Mouse (Mus musculus): ENCODE data around the gene Smco4.
"Not testable (repeated sequence)": the region's sequence is repeated elsewhere in the genome, so short reads cannot be mapped to it uniquely, and the experiment has no call there.

The Smco4 gene

DNA sequence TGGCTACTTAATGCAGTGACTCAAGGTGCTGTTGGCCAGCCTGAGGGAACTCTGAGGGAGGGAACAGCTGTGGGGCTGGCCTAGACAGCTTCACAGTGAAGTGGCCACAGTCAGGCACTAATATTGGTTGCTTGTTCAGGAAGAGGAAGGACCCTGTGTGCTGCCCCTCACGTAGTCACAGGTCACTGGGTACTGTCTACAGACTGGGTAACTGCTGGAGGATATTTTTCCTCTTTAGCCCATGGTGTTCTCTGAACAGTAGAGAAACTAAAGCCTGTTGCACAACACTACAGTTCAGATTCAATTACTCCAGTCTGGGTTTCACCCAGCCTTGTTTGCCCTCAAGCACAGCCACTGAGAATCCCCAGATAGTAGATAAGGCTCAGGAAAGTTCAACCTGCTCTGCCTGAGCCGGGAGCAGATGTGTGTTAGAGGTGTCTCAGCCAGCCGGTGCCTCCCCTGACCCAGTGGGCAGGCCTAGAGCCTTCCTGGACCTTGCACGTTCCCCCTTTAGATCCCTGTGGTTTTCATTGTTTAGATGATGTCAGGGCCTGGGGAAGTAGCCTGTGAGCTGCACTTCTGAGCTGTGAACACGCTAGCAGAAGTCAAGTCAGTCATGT, 48.6 kb downstream of the Smco4 start:
- no peak for DNase-seq (ENCODE audit: low read depth, low spot score)

DNA sequence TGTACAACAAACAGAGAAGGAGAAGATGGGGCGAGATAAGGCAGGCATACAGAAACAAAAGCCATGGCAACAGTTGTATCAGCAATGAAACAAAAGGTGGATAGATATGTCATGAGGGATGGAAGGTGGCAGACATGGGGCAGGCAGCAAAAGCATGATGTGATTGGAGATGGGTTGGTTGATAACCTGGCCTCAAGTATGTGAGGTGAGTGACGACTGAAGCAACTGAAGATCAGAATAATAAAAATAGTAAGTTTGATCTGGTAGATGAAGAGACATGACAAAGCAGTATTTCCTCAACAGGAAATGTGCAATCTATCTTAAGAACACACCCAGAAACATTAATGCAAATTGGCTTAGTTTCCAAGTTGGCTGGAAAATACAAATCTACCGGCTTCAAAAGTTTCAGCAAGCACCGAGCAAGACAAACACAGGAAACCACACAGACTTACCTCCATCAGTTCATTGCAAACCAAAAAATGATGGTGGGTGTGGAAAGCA, 57.3 kb downstream of the Smco4 start:
- no peak for DNase-seq (ENCODE audit: low read depth, low spot score)

DNA sequence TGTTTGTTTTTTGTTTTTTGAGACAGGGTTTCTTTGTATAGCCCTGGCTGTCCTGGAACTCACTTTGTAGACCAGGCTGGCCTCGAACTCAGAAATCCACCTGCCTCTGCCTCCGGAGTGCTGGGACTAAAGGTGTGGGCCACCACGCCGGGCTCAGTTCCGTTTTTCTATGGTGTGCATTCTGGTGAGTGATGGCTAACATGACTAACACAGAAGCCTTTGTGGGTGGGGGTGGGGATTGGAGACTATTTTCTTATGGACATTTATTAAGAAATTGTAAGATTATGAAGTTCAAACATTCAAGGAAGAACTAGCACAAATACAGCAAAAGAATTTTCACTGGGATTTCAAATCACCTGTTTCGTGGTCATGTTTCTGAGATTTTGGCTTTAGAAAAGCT, 57.8 kb downstream of the Smco4 start:
- DNase-seq (ENCODE audit: low read depth, low spot score): not testable (repeated sequence)

DNA sequence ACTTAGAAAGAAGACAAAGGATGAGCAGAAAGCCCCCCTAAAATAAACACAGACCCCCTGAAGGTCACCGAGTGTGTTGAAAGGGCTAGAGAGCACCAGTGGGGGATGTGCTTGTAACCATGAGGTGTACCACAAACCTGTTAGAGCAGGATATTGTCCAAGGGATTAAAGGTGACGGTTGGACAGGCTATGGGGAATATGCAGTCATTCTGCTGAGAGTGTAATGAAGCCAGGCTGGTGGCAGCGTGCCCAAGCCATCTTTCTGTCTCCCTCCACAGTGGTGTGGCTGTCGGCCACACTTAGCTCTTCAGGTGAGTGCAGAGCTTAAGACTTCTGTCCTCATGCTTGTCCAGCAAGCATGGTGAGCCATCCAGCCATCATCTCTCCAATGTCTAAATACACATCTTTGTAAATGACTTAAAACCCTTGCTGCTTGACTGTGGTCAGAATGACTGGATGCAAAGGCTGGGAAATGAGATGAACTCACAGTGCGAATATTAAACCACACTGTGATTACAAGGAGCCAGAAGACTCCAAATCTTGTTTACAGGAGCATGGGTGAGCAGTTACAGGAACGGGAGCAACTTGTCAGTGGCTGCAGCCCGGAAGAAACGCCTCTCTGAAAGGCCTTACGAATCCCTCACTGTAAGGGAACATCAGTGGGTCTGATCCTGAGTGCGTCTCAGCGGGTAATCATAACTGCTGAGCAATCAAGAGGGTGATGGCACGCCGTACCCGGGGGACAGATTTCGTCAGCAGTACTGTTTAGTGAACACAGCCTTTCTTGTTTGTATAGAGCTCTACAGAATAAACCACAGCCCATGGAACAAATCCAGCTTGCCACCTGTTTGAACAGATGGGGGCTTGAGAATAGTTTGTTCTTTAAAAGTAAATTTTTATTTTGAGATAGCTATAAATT, 59.0 kb downstream of the Smco4 start:
- DNase-seq (ENCODE audit: low read depth, low spot score): no peak

DNA sequence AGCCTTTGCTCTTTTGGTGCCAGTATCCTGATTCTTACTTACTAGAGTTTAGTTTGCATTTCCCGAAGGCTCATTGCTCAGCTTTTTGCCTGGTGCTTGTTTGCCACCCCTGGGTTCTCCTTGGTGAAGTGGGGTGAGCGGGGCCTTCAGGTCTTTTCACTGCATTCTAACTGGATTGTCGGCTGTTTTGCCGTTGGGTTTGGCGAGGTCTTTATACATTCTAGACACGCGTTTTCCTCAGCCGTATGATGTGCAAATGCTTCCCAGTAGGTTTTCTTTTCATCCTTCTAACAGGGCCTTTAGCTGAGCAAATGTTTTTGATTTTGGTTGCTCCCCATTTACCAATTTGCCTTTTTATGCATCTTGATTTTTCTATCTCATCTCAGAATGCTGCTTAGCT, 60.1 kb downstream of the Smco4 start:
- no peak for DNase-seq (ENCODE audit: low read depth, low spot score)

GRCm38 (mm10) chr9:15560451-15560850, 67.2 kb downstream of the Smco4 start:
- no peak for DNase-seq (ENCODE audit: low read depth, low spot score)

DNA sequence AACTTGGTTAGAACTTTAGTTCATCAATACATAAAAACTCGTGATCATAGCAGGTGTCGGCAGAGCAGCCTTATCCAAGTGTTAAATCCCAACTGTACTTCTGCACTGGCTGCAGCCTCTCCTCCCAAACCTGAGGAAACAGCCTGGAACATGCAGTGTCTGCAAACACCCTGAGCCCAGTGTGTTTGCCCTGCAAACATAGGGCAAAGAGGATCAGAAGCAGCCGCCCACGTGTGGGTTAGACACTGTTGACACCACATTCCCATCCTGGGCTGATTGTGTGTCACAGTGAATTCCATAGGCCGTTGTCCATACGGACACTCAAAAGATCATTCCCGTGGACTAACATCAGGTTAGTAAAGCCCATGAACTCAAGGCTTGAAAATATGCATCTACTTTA, 69.1 kb downstream of the Smco4 start:
- DNase-seq (ENCODE audit: low read depth, low spot score): no peak

DNA sequence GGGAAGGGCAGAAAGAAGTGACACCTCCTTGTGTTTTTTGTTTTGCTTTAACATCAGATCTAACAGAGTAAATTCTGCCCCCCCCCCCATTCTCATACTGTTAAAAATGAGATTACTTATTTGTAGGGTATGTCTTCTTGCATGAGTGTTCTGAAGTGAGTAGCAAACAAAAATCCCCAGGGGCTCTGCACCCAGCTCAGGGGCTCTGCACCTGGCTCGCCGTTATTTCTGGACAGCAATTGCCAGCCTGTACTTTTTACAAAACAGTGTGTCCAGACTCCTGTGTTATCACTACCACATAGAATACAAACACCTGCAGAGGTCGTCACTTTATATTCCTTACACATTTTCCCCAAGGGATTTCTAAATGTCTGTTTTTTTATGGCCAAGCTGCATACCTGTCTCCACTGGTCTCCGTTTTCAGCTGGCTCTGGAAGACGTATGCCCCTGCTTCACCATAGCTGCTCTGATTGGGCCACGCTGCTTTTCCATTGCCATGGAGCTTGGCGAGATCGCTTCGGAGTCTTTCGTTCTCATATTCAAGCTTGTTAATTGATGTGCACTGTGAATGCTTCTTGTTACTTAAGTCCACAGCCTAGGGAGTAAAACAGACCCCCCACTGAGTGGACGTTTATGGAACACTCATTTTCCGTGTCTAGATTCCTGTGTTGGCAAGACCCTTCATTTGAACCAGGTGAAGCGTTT, 81.7 kb downstream of the Smco4 start:
- DNase-seq (ENCODE audit: low read depth, low spot score): no peak

GRCm38 (mm10) chr9:15578427-15578826, 85.2 kb downstream of the Smco4 start:
- no peak for DNase-seq (ENCODE audit: low read depth, low spot score)

- no peak for DNase-seq (ENCODE audit: low read depth, low spot score)
These were observed 85.7 kb downstream of the Smco4 start for GRCm38 (mm10) chr9:15578946-15579345.

- DNase-seq (ENCODE audit: low read depth, low spot score): no peak
These were observed 86.9 kb downstream of the Smco4 start for GRCm38 (mm10) chr9:15580176-15580575.

DNA sequence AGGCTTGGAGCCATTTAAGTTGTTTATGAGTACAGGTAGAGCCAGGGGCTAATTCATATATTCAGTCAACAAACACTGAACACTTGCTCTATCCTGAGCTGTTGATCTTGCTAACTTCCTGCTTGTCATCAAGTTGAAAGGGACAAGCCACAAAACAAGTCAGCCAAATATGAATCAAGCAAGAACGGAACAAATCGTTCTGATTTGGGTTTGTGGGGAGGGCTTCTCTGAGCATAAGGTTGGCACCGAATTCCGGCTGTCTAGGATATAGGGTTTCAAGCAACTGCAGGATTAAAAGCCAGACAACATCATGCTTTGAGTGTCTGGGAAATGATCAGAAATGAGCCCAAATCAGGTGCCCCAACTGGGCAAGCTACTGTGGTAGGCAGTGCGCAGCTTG, 88.8 kb downstream of the Smco4 start:
- DNase-seq (ENCODE audit: low read depth, low spot score): no peak

- no peak for DNase-seq (ENCODE audit: low read depth, low spot score)
These were observed 91.0 kb downstream of the Smco4 start for GRCm38 (mm10) chr9:15584209-15584608.

DNA sequence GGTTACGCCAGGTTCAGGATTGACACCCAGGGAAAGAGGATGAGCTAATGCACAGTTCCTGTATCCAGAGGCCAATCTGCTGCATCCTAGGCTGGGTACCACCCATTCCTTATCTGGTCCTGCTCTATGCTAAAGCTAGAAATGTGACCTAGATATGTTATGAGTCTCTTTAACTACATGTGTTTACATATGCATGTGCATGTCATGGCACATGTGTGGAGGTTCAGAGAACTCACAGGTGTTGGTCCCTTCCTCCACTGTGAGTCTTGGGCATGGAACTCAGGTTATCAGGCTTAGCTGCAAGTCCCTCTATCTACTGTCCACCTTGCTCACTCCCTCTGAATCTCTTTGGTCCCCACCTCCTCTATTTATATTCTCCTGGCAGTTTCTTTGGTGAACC, 92.7 kb downstream of the Smco4 start:
- no peak for DNase-seq (ENCODE audit: low read depth, low spot score)

- DNase-seq (ENCODE audit: low read depth, low spot score): no peak
These were observed 94.1 kb downstream of the Smco4 start for GRCm38 (mm10) chr9:15587157-15587854.

- DNase-seq (ENCODE audit: low read depth, low spot score): no peak
These were observed 100.9 kb downstream of the Smco4 start for GRCm38 (mm10) chr9:15594148-15594547.
